Mouse (Mus musculus) adrenal gland, adult (tissue): Measurements from ENCODE around the gene Olfr223.
"Not testable (repeated sequence)": the region's sequence is repeated elsewhere in the genome, so short reads cannot be mapped to it uniquely, and the experiment has no call there.

Experiments used
- DNase-seq, 2 experiments: peaks; one replicate each; pipeline ENCODE4 v3.0.0; 2022 to 2023; ENCODE audit warnings: low spot score in 1 of 2; ENCODE audit not compliant: inconsistent age in 2 of 2

Gene Olfr223

GRCm38 (mm10) chr11:59593189-59593588 is at the start of gene Olfr223:
Olfr223 (minus strand) TSS chr11:59593289.
- no peak for DNase-seq

- no peak for DNase-seq
Measured at GRCm38 (mm10) chr11:59642420-59642819, 49.3 kb upstream of the Olfr223 start.

GRCm38 (mm10) chr11:59641227-59641626 is 48.1 kb upstream of the Olfr223 start:
- DNase-seq: no peak

GRCm38 (mm10) chr11:59639957-59640643 is 47.0 kb upstream of the Olfr223 start:
- no peak for DNase-seq

- DNase-seq: no peak
Measured at GRCm38 (mm10) chr11:59636695-59637414, 43.8 kb upstream of the Olfr223 start.

- DNase-seq: peak in 1 of 2 experiments; percentile 49
Measured at GRCm38 (mm10) chr11:59635821-59636694, 43.0 kb upstream of the Olfr223 start.

GRCm38 (mm10) chr11:59635251-59635795 is 42.2 kb upstream of the Olfr223 start:
- no peak for DNase-seq

- no peak for DNase-seq
Measured at GRCm38 (mm10) chr11:59634001-59634660, 41.0 kb upstream of the Olfr223 start.

GRCm38 (mm10) chr11:59633037-59633436 is 39.9 kb upstream of the Olfr223 start:
- peak; percentile 59 to 89 for DNase-seq

GRCm38 (mm10) chr11:59631980-59632379 is 38.9 kb upstream of the Olfr223 start:
- DNase-seq: no peak

GRCm38 (mm10) chr11:59629871-59630270 is 36.8 kb upstream of the Olfr223 start:
- DNase-seq: no peak

- DNase-seq: no peak
Measured at GRCm38 (mm10) chr11:59628177-59628576, 35.1 kb upstream of the Olfr223 start.

- DNase-seq: no peak
Measured at GRCm38 (mm10) chr11:59626192-59626591, 33.1 kb upstream of the Olfr223 start.

- DNase-seq: peak; percentile 45 to 81
Measured at GRCm38 (mm10) chr11:59624017-59624630, 31.0 kb upstream of the Olfr223 start.

- DNase-seq: no peak
Measured at GRCm38 (mm10) chr11:59622214-59622613, 29.1 kb upstream of the Olfr223 start.

- not testable (repeated sequence) for DNase-seq
Measured at GRCm38 (mm10) chr11:59616986-59617385, 23.9 kb upstream of the Olfr223 start.

GRCm38 (mm10) chr11:59614120-59614519 is 21.0 kb upstream of the Olfr223 start:
- peak; percentile 15 to 61 for DNase-seq

GRCm38 (mm10) chr11:59611646-59612045 is 18.6 kb upstream of the Olfr223 start:
- no peak for DNase-seq

- no peak for DNase-seq
Measured at GRCm38 (mm10) chr11:59602287-59602686, 9.2 kb upstream of the Olfr223 start.

- DNase-seq: peak in 1 of 2 experiments; percentile 15
Measured at GRCm38 (mm10) chr11:59600872-59601271, 7.8 kb upstream of the Olfr223 start.
